Mouse (Mus musculus) liver, adult 2 months (tissue): Measurements from ENCODE around the gene Gm49510.

Source experiments
- CTCF ChIP-seq: fragments of 200-500 bp; IDR thresholded peaks from 2 replicates; pipeline ENCODE4 v1.5.1; 2011; ENCODE audit warnings: low read depth, low read length, control low read depth
- POLR2A ChIP-seq: fragments of 200-500 bp; IDR thresholded peaks from 2 replicates; pipeline ENCODE4 v1.6.1; 2011; ENCODE audit warnings: low read length, control low read depth; ENCODE audit not compliant: insufficient read depth; ENCODE audit errors: extremely low read depth

GRCm38 (mm10) chr15:78946232-78946631 lies 46.8 kb downstream of the Gm49510 start:
- no peak for TF ChIP-seq POLR2A
- no peak for TF ChIP-seq CTCF
